Mouse (Mus musculus) embryonic facial prominence, embryonic 12.5 days (tissue): ENCODE results near the gene Gabrg2. TPM values are rescaled to one million over a fixed set of nuclear protein-coding genes. Genes with fewer than 3 reads are reported as not detected.

Experiments used
- ATAC-seq: fragments of 200-750 bp; cut with Nextera tagmentation; 2 replicates; pipeline ENCODE4 v1.8.0; 2017; ENCODE audit not compliant: insufficient number of reproducible peaks, insufficient read depth, low FRiP score, low TSS enrichment
- H3K27ac ChIP-seq: fragments of 300-500 bp; sonication (generic); 2 replicates; pipeline ENCODE4 v1.5.1; 2016; ENCODE audit warnings: mild to moderate bottlenecking
- H3K27me3 ChIP-seq: fragments of 300-500 bp; sonication (generic); 2 replicates; pipeline ENCODE4 v1.6.1; 2016; ENCODE audit warnings: mild to moderate bottlenecking, moderate library complexity
- H3K36me3 ChIP-seq: fragments of 300-500 bp; sonication (generic); 2 replicates; pipeline ENCODE4 v1.6.1; 2016; ENCODE audit warnings: mild to moderate bottlenecking
- H3K4me1 ChIP-seq: fragments of 300-500 bp; sonication (generic); 2 replicates; pipeline ENCODE4 v1.6.1; 2016
- H3K4me2 ChIP-seq: fragments of 300-500 bp; sonication (generic); replicated peaks from 2 replicates; pipeline ENCODE4 v1.6.1; 2016; ENCODE audit warnings: mild to moderate bottlenecking, moderate library complexity
- H3K4me3 ChIP-seq: fragments of 300-500 bp; sonication (generic); 2 replicates; pipeline ENCODE4 v1.5.1; 2016; ENCODE audit warnings: mild to moderate bottlenecking
- H3K9ac ChIP-seq: fragments of 300-500 bp; sonication (generic); 2 replicates; pipeline ENCODE4 v1.6.1; 2016; ENCODE audit warnings: mild to moderate bottlenecking, moderate library complexity
- H3K9me3 ChIP-seq: fragments of 300-500 bp; sonication (generic); 2 replicates; pipeline ENCODE4 v1.6.1; 2016; ENCODE audit warnings: mild to moderate bottlenecking, moderate library complexity
- WGBS: fragments of 180-500 bp; shearing (Covaris S2); methylation state at CpG from one replicate; pipeline ENCODE4 v1.1.7; 2016; 5-methylcytosine and 5-hydroxymethylcytosine counted together
- polyA plus RNA-seq: library from polyadenylated mRNA; unstranded; fragments of >200 nt; fragmentation: Nextera tagmentation; extraction: Ambion mirVana; gene quantifications from 2 replicates; pipeline ENCODE4 v1.2.1, GENCODE M21; 2016

Gabrg2 gene
- polyA plus RNA-seq, 1 experiment from 2014 or later: 1.5 TPM

- Histone ChIP-seq H3K36me3 (no peaks in the 10 kb centered on the region), H3K4me3 (no peak overlapping the region), H3K9me3 (no peaks in the 10 kb centered on the region), H3K27ac (no peak overlapping the region), H3K27me3 (no peaks in the 10 kb centered on the region), H3K9ac (no peak overlapping the region), H3K4me2 (no peak overlapping the region), H3K4me1 (no peaks in the 10 kb centered on the region)
- WGBS: 86% methylated on average over 2 of the region's 2 CpGs
- no peak for ATAC-seq
These were observed 97.0 kb downstream of the Gabrg2 start for GRCm38 (mm10) chr11:41903661-41904060.

Other genes with a start within 250 kb of the Gabrg2 start
- gene Gabra1, start 182.1 kb upstream of the Gabrg2 start, polyA plus RNA-seq: 5.8 and 5.9 TPM in 2 replicates